In the genomic region with DNA sequence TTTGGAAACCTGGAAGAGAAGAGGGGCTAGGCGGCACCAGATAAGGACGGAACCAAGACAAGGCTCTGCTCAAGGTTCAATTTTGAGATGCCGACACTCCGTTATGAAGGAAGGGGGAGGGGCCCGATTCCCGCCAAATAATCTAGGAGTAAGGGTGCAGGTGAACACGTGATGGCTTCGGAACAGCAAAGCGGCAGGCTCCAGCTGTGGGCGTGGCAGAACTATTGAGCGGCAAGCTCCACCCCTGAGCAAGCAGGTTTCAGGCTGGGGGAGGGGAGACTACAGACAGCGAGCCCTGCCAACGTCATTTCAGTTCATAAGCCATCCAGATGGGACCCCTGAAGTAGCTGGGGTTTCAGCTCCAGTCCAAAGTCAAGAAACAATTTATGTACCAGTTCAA, we compare ENCODE assay signal across 8 mouse cellular contexts.
A peak's percentile ranks its signal among the peaks of the same experiment; 100 is the strongest.
DNase-seq lines count a peak whose midpoint lies in the region; ATAC-seq lines count a peak whose summit lies in the region.

No protein-coding gene starts in this region.

- peaks cover 6% of the 10 kb centered on the region; the same call in 1 of the 2 replicates for H3K4me1 ChIP-seq in midbrain, embryonic 10.5 days
- H3K4me1 ChIP-seq in midbrain, embryonic 11.5 days (ENCODE audit: control insufficient read depth, insufficient read depth, low read length), result no peaks in the 10 kb centered on the region
- no peaks in the 10 kb centered on the region for H3K4me1 ChIP-seq in limb, embryonic 15.5 days

- peak overlapping the region; percentile 14; the same call in 1 of the 2 replicates for H3K4me3 ChIP-seq in midbrain, embryonic 10.5 days
- no peak overlapping the region for H3K4me3 ChIP-seq in midbrain, embryonic 11.5 days (ENCODE audit: low read depth, low read length)
- no peak overlapping the region for H3K4me3 ChIP-seq in limb, embryonic 15.5 days

- DNase-seq in cerebellum, postnatal 10 days, result peak; percentile 10 to 36
- peak; percentile 19 for DNase-seq in midbrain, embryonic 10.5 days (ENCODE audit: low spot score)
- no peak for DNase-seq in midbrain, embryonic 11.5 days (ENCODE audit: low spot score, missing footprints)
- no peak for DNase-seq in spleen, postnatal 4 days (ENCODE audit: low spot score in 2 of 2)
- no peak for DNase-seq in cerebellum, adult 9-11 months
- no peak for DNase-seq in gastrocnemius, postnatal 4 days (ENCODE audit: low spot score in 2 of 2)

- no peak overlapping the region for H3K9ac ChIP-seq in midbrain, embryonic 11.5 days (ENCODE audit: low read length)
- no peak overlapping the region for H3K9ac ChIP-seq in limb, embryonic 15.5 days

- no peak overlapping the region; the same call in 1 of the 2 replicates for H3K4me2 ChIP-seq in midbrain, embryonic 11.5 days
- peak overlapping the region; percentile 12; the same call in 1 of the 2 replicates for H3K4me2 ChIP-seq in limb, embryonic 15.5 days

- no peaks in the 10 kb centered on the region for H3K9me3 ChIP-seq in midbrain, embryonic 10.5 days (replicated peaks)
- H3K9me3 ChIP-seq in midbrain, embryonic 11.5 days (ENCODE audit: control insufficient read depth, low read length), result no peaks in the 10 kb centered on the region
- H3K9me3 ChIP-seq in limb, embryonic 15.5 days, result no peaks in the 10 kb centered on the region

- 51% methylated on average over 13 of the region's 13 CpGs for WGBS in midbrain, embryonic 10.5 days
- WGBS in midbrain, embryonic 11.5 days, result 55% methylated on average over 13 of the region's 13 CpGs
- 45% methylated on average over 13 of the region's 13 CpGs for WGBS in limb, embryonic 15.5 days

- no peaks in the 10 kb centered on the region for H3K36me3 ChIP-seq in midbrain, embryonic 10.5 days
- H3K36me3 ChIP-seq in midbrain, embryonic 11.5 days (ENCODE audit: control insufficient read depth, insufficient read depth, low read length), result no peaks in the 10 kb centered on the region
- no peaks in the 10 kb centered on the region for H3K36me3 ChIP-seq in limb, embryonic 15.5 days

- H3K27me3 ChIP-seq in midbrain, embryonic 10.5 days (ENCODE audit: low read depth, poor library complexity, severe bottlenecking), result no peaks in the 10 kb centered on the region
- H3K27me3 ChIP-seq in midbrain, embryonic 11.5 days (ENCODE audit: control insufficient read depth, insufficient read depth, low read length), result no peaks in the 10 kb centered on the region
- no peaks in the 10 kb centered on the region for H3K27me3 ChIP-seq in limb, embryonic 15.5 days

- ATAC-seq in cerebellum, adult (ENCODE audit: insufficient number of reproducible peaks, low FRiP score, low TSS enrichment), result no peak
- no peak for ATAC-seq in midbrain, embryonic 11.5 days (ENCODE audit: low FRiP score)
- no peak for ATAC-seq in limb, embryonic 15.5 days (ENCODE audit: insufficient number of reproducible peaks, low FRiP score, low TSS enrichment, low read depth)

- H3K27ac ChIP-seq in midbrain, embryonic 10.5 days (replicated peaks), result no peak overlapping the region
- no peak overlapping the region for H3K27ac ChIP-seq in midbrain, embryonic 11.5 days (ENCODE audit: low read depth, low read length)
- H3K27ac ChIP-seq in limb, embryonic 15.5 days, result no peak overlapping the region

Comparison
In these comparisons a context has a peak if more than half of its experiments do, and no peak if none do; other contexts are left out.
1. DNase-seq: peak in cerebellum, postnatal 10 days (2 of 2) and midbrain, embryonic 10.5 days (single experiment); none in midbrain, embryonic 11.5 days (single experiment), spleen, postnatal 4 days (0 of 2), cerebellum, adult 9-11 months (single experiment) and gastrocnemius, postnatal 4 days (0 of 2).